Mouse (Mus musculus): ENCODE results near the gene Rrp7a. TPM values are rescaled to one million over a fixed set of nuclear protein-coding genes. Genes with fewer than 3 reads are reported as not detected.

Rrp7a gene
- 100 to 1,000 TPM; 148 to 158 TPM for total RNA-seq (2021)

- DNase-seq (ENCODE audit: low spot score in 2 of 2), result peak; percentile 92 to 93
- intact Hi-C loops (cut with DNase I), result loop anchor here (2.0 kb wide), 1 partner anchor 26 kb away; the partner anchor contains the start of gene Poldip3
Measured at GRCm38 (mm10) chr15:83122566-83123145, at the start of gene Rrp7a. Gene Rrp7a (minus strand): TSS chr15:83122801.

DNA sequence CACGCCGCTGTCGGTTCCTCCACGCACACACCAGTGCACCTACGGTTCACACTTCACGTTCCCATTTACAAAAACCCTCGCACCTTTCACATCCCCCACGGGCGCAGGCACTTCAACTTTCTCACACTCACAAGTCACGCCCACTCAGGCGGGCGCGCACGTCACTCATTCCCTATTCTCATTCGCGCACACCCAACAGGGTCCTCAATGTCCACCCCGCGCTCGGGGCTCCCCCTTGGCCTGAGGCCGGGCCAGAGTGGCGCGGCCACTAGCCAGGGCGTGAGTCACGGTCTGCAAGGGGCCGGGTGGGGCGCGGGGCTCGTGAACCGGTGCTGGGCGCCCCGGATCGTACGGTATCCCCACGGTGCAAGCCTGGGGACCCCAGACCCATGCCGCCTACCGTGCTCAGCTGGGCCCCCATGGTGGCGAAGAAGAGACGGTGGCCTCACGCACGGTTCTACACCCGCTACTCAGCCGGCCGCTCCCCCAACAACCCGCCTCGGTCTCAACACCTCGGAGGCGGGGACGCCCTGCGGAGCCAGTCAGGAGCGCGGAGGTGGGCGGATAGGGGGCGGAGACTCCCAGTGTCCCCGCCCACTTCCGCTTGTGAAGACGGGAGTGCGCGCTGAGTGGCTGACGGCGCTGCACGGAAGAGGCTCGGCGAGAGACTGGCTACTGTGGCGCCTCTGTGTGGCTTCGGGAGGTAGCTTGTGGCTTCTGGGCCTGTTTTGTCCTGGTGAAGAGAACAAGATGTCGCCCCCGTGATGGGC, 49.3 kb upstream of the Rrp7a start:
- DNase-seq (ENCODE audit: low spot score in 2 of 2), result peak; percentile 94 to 97
- intact Hi-C loops (cut with DNase I), result no loop called here

GRCm38 (mm10) chr15:83170956-83171659, 48.5 kb upstream of the Rrp7a start:
- intact Hi-C loops (cut with DNase I), result no loop called here
- no peak for DNase-seq (ENCODE audit: low spot score in 2 of 2)

GRCm38 (mm10) chr15:83169772-83170722, 47.4 kb upstream of the Rrp7a start:
- DNase-seq (ENCODE audit: low spot score in 2 of 2), result no peak
- intact Hi-C loops (cut with DNase I), result no loop called here

- intact Hi-C loops (cut with DNase I), result no loop called here
- DNase-seq (ENCODE audit: low spot score in 2 of 2), result no peak
Measured at GRCm38 (mm10) chr15:83168875-83169771, 46.5 kb upstream of the Rrp7a start.

- intact Hi-C loops (cut with DNase I), result no loop called here
- no peak for DNase-seq (ENCODE audit: low spot score in 2 of 2)
Measured at GRCm38 (mm10) chr15:83168311-83168710, 45.7 kb upstream of the Rrp7a start.

- intact Hi-C loops (cut with DNase I), result no loop called here
- DNase-seq (ENCODE audit: low spot score in 2 of 2), result no peak
Measured at GRCm38 (mm10) chr15:83167550-83168065, 45.0 kb upstream of the Rrp7a start.

DNA sequence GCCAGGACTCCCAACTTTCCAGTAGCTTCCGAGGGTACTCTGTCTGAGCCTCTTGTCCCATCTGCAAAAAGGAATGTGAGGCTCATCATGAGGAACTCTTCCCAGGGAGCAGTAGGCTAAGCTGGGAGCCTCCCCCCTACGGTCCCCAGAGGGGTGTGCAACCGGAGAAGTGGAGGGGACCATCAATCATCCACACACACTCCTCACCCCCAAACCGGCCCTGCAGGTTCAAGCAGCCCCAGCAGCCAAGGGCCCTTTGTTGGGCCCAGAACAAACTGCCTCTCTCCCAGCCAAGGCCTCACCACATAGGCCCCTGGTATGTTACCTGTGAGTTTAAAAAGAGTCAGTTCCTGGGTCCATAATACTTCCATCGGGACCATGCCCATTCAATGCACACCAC, 44.5 kb upstream of the Rrp7a start:
- no peak for DNase-seq (ENCODE audit: low spot score in 2 of 2)
- intact Hi-C loops (cut with DNase I), result no loop called here

DNA sequence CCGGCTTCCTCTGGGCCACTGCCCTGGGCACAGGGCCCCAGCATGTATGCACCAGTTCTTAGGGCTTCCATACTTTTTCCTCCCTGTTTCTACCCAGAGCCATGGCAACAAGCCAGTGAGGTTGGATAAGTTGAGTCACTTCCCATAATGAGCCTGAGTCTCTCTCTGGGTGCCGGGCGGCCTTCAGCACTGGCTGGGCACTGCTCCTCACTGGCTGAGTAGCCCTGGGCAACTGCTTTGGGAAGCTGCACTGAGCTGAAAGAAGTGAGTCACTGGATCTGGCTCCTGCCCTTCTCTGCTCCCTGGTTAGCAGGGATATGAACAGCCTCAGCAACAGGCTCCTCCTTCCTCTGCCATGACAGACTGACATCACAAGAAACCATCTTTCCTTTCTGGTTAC, 44.0 kb upstream of the Rrp7a start:
- DNase-seq (ENCODE audit: low spot score in 2 of 2), result no peak
- intact Hi-C loops (cut with DNase I), result no loop called here

GRCm38 (mm10) chr15:83165526-83166315, 43.1 kb upstream of the Rrp7a start:
- no peak for DNase-seq (ENCODE audit: low spot score in 2 of 2)

DNA sequence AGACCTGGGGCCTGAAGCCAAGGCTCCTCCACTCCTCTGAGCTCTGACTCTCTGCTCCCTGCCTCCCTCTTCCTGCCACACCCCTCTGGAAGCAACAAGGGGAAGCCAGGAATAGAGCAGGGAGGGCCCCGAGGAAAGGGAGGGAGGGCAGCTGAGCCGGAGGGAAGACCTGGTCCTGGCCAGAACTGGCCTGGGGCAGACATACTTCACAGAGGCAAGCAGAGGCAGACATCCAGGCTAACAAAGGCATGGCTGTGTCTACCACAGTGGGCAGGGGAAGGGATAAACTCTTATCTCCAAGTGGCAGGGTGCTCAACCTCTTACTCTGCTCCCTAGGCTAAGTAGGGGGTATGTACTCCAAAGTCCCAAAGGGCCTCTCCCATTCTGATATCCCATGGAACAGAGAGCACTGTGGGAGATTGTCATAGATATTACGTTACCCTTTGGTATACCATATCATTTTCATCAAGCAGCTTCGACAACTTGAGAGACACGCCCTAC, 42.4 kb upstream of the Rrp7a start:
- no peak for DNase-seq (ENCODE audit: low spot score in 2 of 2)
- intact Hi-C loops (cut with DNase I), result no loop called here

More at GRCm38 (mm10) chr15:83165526-83166315, 43.1 kb upstream of the Rrp7a start:
- intact Hi-C loops (cut with DNase I), result no loop called here

GRCm38 (mm10) chr15:83162818-83163485, 40.4 kb upstream of the Rrp7a start:
- no peak for DNase-seq (ENCODE audit: low spot score in 2 of 2)
- intact Hi-C loops (cut with DNase I), result no loop called here

GRCm38 (mm10) chr15:83162001-83162400, 39.4 kb upstream of the Rrp7a start:
- no peak for DNase-seq (ENCODE audit: low spot score in 2 of 2)
- intact Hi-C loops (cut with DNase I), result no loop called here

GRCm38 (mm10) chr15:83161062-83161748, 38.6 kb upstream of the Rrp7a start:
- DNase-seq (ENCODE audit: low spot score in 2 of 2), result no peak
- intact Hi-C loops (cut with DNase I), result no loop called here

DNA sequence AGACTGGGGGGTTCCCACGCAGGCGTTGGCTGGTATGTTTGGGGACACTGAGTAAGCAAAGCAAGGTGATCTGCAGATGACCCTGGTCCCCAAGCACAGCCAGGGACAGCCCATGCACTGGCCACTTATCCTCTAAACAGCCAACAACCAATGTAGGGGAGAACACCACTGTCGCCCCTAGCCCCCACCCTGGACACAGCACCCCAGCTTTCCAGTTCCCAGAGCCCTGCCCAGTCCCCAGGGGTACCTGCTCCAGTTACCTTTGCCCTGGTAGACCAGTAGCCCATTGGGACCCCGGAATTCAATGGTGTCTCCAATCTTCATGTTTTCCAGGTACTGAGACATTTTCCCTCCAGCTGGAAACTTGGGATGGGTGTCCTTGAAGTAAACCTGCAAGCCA, 38.0 kb upstream of the Rrp7a start:
- DNase-seq (ENCODE audit: low spot score in 2 of 2), result no peak
- intact Hi-C loops (cut with DNase I), result no loop called here

DNA sequence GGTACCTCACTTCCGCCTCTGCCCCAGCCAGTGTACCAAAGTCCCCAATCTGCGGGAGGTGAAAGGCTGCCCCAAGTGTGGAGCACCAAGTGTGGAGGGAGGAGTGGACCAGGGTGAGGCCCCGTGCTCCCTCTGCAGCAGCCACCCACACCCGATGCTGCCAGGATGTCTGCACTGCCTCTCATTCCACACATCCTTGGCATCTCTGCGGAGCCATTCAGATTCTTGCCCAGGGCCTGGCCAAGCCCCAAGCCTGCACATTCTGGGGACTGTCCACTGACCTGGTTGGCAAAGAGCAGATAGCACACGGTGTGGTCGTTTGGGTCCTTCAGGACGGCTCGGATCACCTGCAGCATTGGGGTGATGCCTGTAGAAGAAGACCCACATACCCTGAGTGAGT, 37.2 kb upstream of the Rrp7a start:
- intact Hi-C loops (cut with DNase I), result loop anchor here (10.0 kb wide), 1 partner anchor 355 kb away; the partner anchor contains the start of gene Ttll1

More for the DNA sequence above, 37.2 kb upstream of the Rrp7a start:
- DNase-seq (ENCODE audit: low spot score in 2 of 2), result no peak

Data from left cerebral cortex, postnatal 36 days (tissue).